Mouse (Mus musculus) brain, embryonic 14.5 days (tissue): ENCODE measurements at regions not wholly inside any gene's neighbourhood (a gene's known extent, or its start where the extent isn't known, plus 50 kb on each side); places are given as distances from the start of the nearest gene placed in this dataset.
"Not testable (repeated sequence)": the region's sequence is repeated elsewhere in the genome, so short reads cannot be mapped to it uniquely, and the experiment has no call there.

Experiments
- DNase-seq: peaks from one replicate; pipeline ENCODE4 v3.0.0-alpha.2; 2011; ENCODE audit warnings: low read depth
- CTCF ChIP-seq: fragments of 200-500 bp; IDR thresholded peaks from 2 replicates; pipeline ENCODE4 v1.5.1; 2012; ENCODE audit warnings: inconsistent platforms, mild to moderate bottlenecking, moderate library complexity, borderline replicate concordance; ENCODE audit not compliant: insufficient read depth, insufficient read length; ENCODE audit errors: extremely low read depth
- POLR2A ChIP-seq: fragments of 200-500 bp; IDR thresholded peaks from 2 replicates; pipeline ENCODE4 v1.6.1; 2012; ENCODE audit warnings: mild to moderate bottlenecking, inconsistent platforms, borderline replicate concordance; ENCODE audit not compliant: poor library complexity, insufficient read depth, insufficient read length, severe bottlenecking; ENCODE audit errors: extremely low read depth

DNA sequence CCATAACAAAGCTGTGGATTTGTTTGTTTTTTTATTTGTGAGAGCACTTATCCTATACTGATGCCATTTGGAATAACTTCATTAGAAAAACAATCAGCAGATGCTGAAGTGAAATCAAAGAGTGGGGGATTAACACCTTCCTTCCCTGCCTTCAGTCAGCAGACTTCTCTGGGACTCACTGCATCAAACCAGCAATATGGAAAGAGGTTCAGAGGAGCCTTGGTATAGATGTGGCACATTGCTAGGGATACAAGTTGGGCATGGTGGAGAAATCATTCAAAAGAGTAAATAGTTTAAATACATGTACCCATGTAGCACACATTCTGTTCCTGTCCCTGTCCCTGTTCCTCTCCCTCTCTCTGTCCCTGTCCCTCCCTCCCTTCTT, 364.0 kb upstream of the Rgs18 start:
- no peak for DNase-seq
- TF ChIP-seq CTCF (no peak), POLR2A (no peak)

DNA sequence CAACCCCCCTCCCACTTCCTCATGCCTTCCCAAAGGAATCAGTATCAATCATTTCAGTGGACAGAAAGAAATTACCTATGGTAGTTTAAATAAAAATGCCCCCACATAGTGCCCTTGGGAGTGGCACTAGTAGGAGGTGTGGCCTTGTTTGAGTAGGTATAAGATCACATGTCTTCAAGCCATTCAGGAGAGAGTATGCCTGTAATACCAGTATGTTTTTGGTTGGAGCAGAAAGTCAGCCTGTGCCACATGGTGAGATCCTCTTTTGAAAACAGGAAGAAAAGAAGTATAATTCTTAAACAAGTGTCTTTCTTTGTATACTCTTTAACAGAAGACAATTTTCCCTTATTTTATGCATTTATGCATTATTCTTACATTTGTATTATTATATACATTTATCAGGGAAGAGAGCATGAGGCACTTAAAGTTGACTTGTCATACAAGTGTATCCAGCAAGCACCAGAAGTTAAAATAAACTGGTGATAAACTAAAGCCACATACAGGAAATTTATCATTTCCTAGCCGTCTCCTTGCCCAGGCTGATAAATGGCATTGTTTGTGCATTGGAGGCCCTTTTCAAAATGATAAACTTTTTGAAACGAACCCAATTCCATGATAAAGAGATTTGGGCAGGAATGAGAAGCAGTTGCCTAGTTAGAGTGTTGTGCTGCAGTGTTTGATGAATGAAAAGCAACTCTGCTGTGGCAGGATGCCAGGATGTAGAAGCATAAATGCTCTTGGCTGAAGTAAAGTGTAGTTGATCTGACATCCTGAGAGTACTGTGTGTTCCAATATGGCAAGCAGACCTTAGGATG, 363.4 kb upstream of the Rgs18 start:
- no peak for TF ChIP-seq CTCF
- TF ChIP-seq POLR2A = no peak
- peak; percentile 86 for DNase-seq

DNA sequence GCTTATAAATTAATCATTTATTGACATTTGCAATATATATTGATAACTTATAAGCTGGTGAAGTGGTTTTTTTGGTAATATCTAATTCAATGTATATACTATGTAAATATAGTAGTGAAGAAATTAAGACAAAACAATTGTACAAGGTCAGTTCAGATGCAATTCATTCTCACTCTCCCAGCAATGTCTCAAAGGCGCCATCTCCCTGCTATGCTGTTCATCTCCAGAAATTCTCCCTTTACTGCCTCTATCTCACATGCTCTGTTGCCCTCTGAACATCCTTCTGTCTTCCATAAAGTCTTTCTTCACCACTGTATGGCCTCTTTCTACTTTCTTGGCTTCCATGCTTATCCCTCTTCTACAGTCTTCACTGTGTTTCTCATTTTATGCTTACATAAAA, 355.8 kb upstream of the Rgs18 start:
- no peak for DNase-seq
- TF ChIP-seq POLR2A (no peak), CTCF (no peak)

DNA sequence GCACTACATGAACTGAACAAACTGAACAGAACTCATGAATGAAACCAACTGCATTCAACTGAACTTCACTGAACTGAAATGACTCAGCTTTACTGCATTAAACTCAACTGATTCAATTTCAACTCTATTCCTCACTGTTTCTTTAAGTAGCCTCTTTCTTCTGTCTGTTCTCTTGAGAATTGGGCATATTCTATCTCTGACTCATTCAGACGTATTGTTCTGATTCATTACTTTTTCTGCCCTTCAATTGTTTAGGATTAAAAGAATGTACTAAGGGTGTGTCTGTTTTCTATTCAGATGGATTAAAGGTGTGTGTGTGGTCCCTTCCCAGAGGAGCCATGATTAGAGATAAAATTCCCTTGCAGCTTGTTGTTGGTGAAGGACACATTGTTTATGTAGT, 337.9 kb upstream of the Rgs18 start:
- TF ChIP-seq POLR2A (no peak), CTCF (no peak)
- no peak for DNase-seq

DNA sequence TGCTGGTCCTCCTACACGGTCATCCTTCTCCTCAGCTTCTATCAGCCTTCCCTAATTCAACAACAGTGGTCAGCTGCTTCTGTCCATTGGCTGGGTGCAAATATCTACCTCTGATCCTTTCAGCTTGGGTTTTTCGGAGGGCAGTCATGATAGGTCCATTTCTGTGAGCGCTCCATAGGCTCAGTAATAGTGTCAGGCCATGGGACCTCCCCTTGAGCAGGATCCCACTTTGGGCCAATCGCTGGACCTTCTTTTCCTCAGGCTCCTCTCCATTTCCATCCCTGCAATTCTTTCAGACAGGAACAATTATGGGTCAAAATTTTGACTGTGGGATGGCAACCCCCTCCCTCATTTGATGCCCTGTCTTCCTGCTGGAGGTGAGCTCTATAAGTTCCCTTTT, 331.5 kb upstream of the Rgs18 start:
- DNase-seq = not testable (repeated sequence)

DNA sequence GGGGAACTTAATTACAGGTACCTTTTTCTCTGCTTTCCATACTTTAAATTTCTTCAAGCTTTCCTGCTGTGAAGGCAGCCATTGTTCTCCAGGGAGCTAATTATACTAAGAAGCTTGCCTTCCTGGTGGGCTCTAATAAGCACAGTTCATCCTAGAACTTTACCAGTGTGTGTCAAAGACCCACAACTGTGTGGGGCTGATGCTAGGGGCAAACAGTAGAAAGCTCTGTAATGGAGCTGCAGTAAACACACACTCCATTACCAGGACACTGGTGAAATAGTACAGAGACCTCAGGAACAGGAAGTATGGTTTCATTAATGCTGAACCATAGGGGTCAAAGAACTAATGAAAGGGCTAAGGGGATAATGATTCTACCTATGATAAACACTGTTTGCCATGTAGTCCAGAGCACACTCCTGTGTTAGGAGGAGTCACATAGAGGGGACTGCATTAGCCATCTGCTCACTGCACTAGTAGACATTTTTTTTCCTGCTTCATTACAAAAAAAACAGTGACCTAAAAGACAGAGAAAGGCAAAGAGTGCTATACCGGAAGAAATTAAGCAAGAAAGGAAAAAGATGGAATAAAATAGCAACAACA, 290.1 kb upstream of the Rgs18 start:
- peak; percentile 45 for DNase-seq
- TF ChIP-seq CTCF (no peak), POLR2A (no peak)

DNA sequence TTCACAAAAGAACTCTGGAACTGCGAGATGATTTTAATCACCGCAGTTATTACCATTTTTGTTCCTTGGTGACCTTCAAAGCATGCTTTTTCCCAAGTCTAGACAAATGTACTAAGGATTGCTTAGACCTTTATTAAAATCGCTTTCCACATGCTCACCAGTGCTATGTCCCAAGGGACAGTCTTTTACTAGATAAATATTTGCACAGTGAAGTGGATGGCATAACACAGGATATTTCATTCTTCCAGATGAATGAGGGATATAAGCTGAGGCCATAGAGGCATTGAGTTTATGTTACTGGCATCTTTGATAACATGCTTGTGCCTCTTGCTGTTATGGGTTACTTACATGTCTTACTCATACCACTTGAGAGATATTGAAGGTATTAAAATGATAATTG, 289.1 kb upstream of the Rgs18 start:
- peak; percentile 4 for DNase-seq
- no peak for TF ChIP-seq POLR2A
- TF ChIP-seq CTCF = no peak

DNA sequence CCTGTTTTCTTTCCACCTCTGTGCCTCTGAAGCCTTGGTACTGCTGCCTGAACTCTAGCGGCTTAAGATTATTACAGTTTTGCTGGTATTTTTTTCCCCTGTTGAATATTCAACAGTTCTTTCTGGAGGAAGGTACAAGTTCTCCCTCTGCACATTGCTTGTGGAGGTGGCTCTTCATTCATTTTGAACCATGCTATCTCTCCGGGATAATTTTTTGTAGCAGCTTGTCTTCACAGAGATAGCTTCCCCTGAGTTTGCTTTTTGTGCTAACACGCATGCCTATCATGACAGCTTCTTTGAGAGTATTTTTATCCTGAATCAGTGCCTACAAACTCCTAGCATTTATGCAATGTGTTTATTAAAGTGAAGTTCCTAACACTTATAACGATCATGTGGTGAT, 240.4 kb upstream of the Rgs18 start:
- DNase-seq = peak; percentile 4
- TF ChIP-seq POLR2A = no peak
- no peak for TF ChIP-seq CTCF

DNA sequence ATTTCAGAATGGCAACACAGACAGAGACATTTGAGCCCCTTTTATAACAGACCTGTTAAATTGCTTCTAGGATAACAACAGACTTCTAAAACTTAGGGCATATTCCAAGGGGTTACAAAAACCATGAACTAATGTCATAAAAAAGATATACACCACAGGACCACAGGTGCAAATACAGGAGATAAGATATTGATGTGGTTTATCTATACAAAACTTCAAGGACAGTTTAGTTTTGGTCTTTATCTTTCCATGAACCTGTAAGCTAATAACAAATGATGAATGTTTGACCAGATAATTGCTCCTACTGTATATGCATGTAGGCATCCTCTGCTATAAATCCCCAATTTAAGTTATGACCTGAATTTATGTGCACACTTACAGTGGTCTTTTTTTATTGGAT, 235.6 kb upstream of the Rgs18 start:
- DNase-seq = no peak
- no peak for TF ChIP-seq POLR2A

DNA sequence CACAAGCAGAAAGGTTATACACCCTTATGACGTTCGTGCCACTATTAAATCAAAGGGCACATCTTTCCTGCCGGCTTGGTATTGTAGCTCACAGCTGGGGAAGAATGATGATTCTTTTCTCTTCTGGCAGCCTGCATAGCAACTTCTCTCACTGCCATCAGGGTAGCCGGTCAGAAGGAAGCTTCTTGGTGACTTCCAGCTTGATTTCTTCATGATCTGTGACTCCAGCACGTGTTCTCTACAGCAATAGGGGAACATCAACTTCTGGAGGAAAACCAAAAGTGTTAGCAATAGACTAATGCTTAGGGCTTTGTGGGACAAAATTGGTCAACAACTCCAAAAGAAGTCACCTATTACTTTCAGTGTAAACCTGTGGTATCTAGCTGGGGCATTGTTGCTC, 202.9 kb upstream of the Rgs18 start:
- TF ChIP-seq POLR2A = no peak
- TF ChIP-seq CTCF = no peak
- peak; percentile 13 for DNase-seq

DNA sequence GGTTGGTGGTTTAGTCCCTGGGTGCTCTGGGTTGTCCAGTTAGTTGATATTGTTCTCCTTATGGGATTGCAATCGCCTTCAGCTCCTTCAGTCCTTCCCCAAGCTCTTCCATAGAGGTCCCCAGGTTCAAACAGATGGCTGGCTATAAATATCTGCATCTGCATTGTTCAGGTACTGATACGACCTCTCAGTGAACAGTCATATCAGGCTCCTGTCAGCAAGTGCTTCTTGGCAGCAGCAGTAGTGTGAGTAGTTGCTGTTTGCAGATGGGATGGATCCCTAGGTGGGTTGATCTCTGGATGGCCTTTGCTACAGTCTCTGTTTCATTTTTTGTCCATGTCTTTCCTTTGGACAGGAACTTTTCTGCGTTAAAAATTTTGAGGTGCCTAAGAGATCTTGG, 190.5 kb upstream of the Rgs18 start:
- TF ChIP-seq CTCF = no peak
- no peak for TF ChIP-seq POLR2A
- no peak for DNase-seq

DNA sequence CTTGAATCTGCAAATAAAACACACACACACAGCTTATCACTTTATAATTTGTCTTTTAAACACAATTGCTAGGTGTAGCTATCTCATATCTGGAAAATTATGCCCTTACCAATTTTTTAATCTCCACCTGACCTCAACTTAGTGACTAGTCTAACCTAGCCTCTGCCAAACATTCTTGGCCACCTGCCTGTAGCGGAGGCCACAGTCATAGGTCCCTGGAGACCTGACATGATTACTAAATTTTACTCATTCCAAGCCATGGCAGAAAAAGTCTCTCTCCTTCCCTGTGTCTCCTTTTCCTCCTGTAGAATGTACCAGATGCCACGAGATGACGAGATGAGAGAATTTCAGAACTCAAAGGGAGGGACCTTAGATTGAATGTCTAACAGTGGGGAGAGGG, 163.8 kb upstream of the Rgs18 start:
- no peak for DNase-seq
- TF ChIP-seq CTCF (no peak), POLR2A (no peak)
